Mouse (Mus musculus) kidney, adult 18-20 months (tissue): ENCODE measurements around the gene Olfr1141.

Experiments
- DNase-seq: peaks from one replicate; pipeline ENCODE4 v3.0.0; 2021

Olfr1141 gene

GRCm38 (mm10) chr2:87753891-87754290 is at the start of gene Olfr1141:
TSS of gene Olfr1141 (minus strand) at chr2:87753991.
- no peak for DNase-seq

DNA sequence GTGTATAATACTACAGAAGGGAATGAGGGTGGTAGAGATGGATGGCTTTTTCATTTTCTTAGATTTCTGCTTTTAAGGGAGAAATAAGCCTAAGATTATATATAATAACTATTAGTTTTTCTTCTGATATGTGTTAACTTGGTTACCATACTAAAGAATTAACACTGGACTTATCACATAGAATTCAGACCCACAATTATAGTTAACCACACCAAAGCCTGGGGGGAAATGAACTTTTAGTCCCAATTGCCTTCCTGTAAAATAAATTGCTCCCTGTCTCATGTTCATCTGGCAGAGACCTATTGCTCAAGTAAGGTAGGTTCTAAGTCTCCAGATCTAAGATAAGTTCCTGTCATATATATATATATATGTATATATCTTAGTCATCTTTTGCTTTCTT is 46.5 kb upstream of the Olfr1141 start, which contains the start of gene Olfr1143:
Gene Olfr1143 (plus strand): TSS at position 301 of the 400 bp plus-strand sequence.
- no peak for DNase-seq

DNA sequence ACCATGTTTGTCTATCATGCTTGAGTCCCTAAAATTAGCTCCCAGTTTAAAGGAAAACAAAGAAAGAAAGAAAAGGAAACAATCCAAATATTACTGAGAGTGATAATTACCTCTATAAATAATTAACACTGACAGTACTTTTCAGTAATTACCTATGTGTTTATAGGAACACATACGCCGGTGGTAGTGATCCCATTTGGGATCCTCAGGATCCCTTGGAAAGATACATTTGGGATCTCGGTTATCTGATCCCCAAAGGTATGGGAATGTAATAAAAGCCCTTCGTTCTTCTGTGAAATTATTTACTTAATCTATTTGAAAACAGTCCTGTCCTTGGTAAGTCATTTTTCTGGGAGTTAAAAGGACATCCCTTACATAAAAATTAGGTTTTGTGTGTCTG is 25.4 kb upstream of the Olfr1141 start, which contains the start of gene Olfr152:
Gene Olfr152 (plus strand): TSS at position 301 of the 400 bp plus-strand sequence.
- DNase-seq = no peak

DNA sequence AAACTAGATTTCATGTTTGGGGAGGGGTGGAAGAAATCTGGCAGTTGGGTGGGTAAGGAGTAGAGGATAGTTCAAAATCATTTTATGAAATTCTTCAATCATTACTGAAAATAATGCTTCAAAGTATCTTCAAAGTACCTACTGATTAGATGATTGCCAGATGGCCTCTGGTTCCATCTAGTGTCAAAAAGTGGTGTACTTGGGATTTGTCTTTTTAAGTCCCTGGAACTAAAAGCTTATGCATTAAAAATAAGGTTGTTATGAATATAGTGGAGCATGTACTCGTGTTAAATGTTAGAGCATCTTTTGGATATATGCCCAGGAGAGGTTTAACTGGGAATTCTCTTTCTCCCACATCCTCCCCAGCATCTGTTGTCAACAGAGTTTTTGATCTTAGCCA is 22.4 kb upstream of the Olfr1141 start:
- DNase-seq = no peak

DNA sequence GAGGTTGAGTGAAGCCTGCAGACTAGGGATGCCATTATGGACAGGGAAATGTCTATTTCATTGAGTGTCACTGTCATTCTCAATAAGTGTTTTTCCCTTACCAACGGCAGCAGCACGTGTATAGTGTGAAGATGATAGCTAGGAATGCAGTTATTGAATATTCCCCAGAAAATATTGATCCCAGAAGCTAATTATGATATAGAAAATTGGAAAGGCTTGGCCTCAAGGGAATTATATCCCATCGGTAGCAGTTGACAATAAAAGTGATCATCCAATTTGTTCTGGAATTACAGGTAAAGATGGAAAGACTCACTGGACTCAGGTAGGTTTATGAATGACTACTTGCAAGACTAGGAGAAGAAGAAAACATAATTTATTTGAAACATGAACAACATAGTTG is 10.3 kb downstream of the Olfr1141 start, which contains the start of gene Olfr1140:
Gene Olfr1140 (plus strand): TSS at position 301 of the 400 bp plus-strand sequence.
- no peak for DNase-seq

DNA sequence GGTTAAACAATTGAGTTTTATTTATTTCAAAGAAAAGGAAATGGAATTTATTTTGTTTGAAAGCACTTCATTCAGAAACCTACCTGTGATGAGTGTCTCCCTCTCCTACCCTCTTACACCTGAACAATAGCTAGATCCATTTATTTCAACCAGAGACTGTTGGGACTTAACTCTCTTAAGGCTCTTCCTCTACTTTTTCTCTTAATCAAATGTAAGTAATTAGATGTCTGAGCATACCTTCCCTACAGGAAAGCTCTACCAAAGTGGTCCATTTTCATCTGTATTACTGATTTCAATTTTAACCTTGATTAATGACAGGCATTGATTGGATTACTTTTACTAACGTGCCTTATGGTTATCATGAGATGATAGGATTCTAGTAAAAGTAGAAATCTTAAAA is 13.9 kb downstream of the Olfr1141 start, which contains the start of gene Olfr1138:
Gene Olfr1138 (minus strand): TSS at position 101 of the 400 bp plus-strand sequence.
- no peak for DNase-seq

DNA sequence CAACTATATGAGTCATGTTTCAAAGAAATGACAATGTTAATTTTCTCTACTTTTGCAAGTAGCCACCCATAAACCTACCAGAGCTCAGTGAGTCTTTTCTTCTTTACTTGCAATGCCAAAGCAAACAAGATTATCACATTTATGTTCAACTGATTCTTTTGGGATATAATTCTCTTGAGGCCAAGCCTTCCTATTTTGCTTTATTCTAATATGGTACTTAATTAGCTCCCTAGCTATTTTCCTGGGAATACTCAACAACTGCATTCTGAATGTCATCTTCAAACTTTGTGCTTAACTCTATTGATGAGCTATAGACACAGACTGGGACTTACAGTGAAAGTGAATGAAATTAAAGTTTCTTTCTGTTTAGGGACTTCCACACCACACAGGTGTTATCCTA is 40.7 kb downstream of the Olfr1141 start, which contains the start of gene Olfr1137:
Gene Olfr1137 (minus strand): TSS at position 101 of the 400 bp plus-strand sequence.
- no peak for DNase-seq
